Mouse (Mus musculus) liver, embryonic 14.5 days (tissue): ENCODE measurements at regions not wholly inside any gene's neighbourhood (a gene's known extent, or its start where the extent isn't known, plus 50 kb on each side); places are given as distances from the start of the nearest gene placed in this dataset.

Source experiments
- CTCF ChIP-seq: IDR thresholded peaks from 2 replicates; pipeline ENCODE4 v1.5.1; 2016; ENCODE audit warnings: antibody characterized with exemption, low read depth, control low read depth
- EP300 ChIP-seq: IDR thresholded peaks from 2 replicates; pipeline ENCODE4 v1.6.1; 2016; ENCODE audit warnings: antibody characterized with exemption, low read depth

GRCm38 (mm10) chr12:59415051-59415450 is 195.5 kb upstream of the Fbxo33 start:
- TF ChIP-seq CTCF (no peak), EP300 (no peak)
